Mouse (Mus musculus) lung, embryonic 15.5 days (tissue): Measurements from ENCODE around the gene Gtdc1. TPM values are rescaled to one million over a fixed set of nuclear protein-coding genes. Genes with fewer than 3 reads are reported as not detected.

Experiments used
- ATAC-seq: fragments of 200-750 bp; cut with Nextera tagmentation; 2 replicates; pipeline ENCODE4 v1.8.0; 2017; ENCODE audit warnings: moderate number of reproducible peaks, borderline replicate concordance; ENCODE audit not compliant: low FRiP score, low TSS enrichment; ENCODE audit errors: extremely low read depth
- H3K27ac ChIP-seq: fragments of 300-500 bp; sonication (generic); 2 replicates; pipeline ENCODE4 v1.5.1; 2015; ENCODE audit warnings: moderate library complexity, mild to moderate bottlenecking, inconsistent platforms
- H3K27me3 ChIP-seq: fragments of 300-500 bp; sonication (generic); 2 replicates; pipeline ENCODE4 v1.6.1; 2015; ENCODE audit warnings: inconsistent platforms
- H3K36me3 ChIP-seq: fragments of 300-500 bp; sonication (generic); 2 replicates; pipeline ENCODE4 v1.6.1; 2015; ENCODE audit warnings: inconsistent platforms
- H3K4me1 ChIP-seq: fragments of 300-500 bp; sonication (generic); 2 replicates; pipeline ENCODE4 v1.6.1; 2015; ENCODE audit warnings: inconsistent platforms
- H3K4me2 ChIP-seq: fragments of 300-500 bp; sonication (generic); 2 replicates; pipeline ENCODE4 v1.6.1; 2015; ENCODE audit warnings: inconsistent platforms, mild to moderate bottlenecking, moderate library complexity
- H3K4me3 ChIP-seq: fragments of 300-500 bp; sonication (generic); 2 replicates; pipeline ENCODE4 v1.5.1; 2015; ENCODE audit warnings: mild to moderate bottlenecking, inconsistent platforms
- H3K9ac ChIP-seq: fragments of 300-500 bp; sonication (generic); 2 replicates; pipeline ENCODE4 v1.6.1; 2015; ENCODE audit warnings: inconsistent platforms
- H3K9me3 ChIP-seq: fragments of 300-500 bp; sonication (generic); 2 replicates; pipeline ENCODE4 v1.6.1; 2016; ENCODE audit warnings: inconsistent platforms
- WGBS: fragments of 180-500 bp; shearing (Covaris S2); methylation state at CpG from one replicate; pipeline ENCODE4 v1.1.7; 2015; 5-methylcytosine and 5-hydroxymethylcytosine counted together
- polyA plus RNA-seq: library from polyadenylated mRNA; unstranded; fragments of >200 nt; fragmentation: Nextera tagmentation; extraction: Ambion mirVana; gene quantifications from 2 replicates; pipeline ENCODE4 v1.2.1, GENCODE M21; 2015

Gene Gtdc1
- polyA plus RNA-seq, 1 experiment from 2014 or later, result 13.1 TPM

- H3K4me2 ChIP-seq, result no peak overlapping the region
- no peaks in the 10 kb centered on the region for H3K9me3 ChIP-seq
- H3K27ac ChIP-seq, result no peak overlapping the region
- WGBS, result 21% methylated on average over 3 of the region's 3 CpGs
- ATAC-seq, result no peak; the same call in 1 of the 2 replicates
- H3K4me3 ChIP-seq, result no peak overlapping the region
- H3K27me3 ChIP-seq, result no peaks in the 10 kb centered on the region
- H3K9ac ChIP-seq, result no peak overlapping the region
- peaks cover 13% of the 10 kb centered on the region for H3K4me1 ChIP-seq
- H3K36me3 ChIP-seq, result no peaks in the 10 kb centered on the region
Observed at GRCm38 (mm10) chr2:44956232-44956631, 28.8 kb upstream of the Gtdc1 start.

- WGBS, result 85% methylated on average over 6 of the region's 6 CpGs
- ATAC-seq, result no peak
Observed at GRCm38 (mm10) chr2:44955506-44955905, 28.0 kb upstream of the Gtdc1 start.

GRCm38 (mm10) chr2:44954180-44954579, 26.7 kb upstream of the Gtdc1 start:
- H3K27ac ChIP-seq, result no peak overlapping the region
- ATAC-seq, result no peak
- H3K4me1 ChIP-seq, result peaks cover 13% of the 10 kb centered on the region
- no peak overlapping the region for H3K9ac ChIP-seq
- 80% methylated on average over 1 of the region's 1 CpGs for WGBS
- H3K36me3 ChIP-seq, result no peaks in the 10 kb centered on the region
- no peak overlapping the region for H3K4me3 ChIP-seq
- no peaks in the 10 kb centered on the region for H3K27me3 ChIP-seq
- H3K4me2 ChIP-seq, result no peak overlapping the region
- H3K9me3 ChIP-seq, result no peaks in the 10 kb centered on the region

More at GRCm38 (mm10) chr2:44955506-44955905, 28.0 kb upstream of the Gtdc1 start:
- H3K4me3 ChIP-seq, result no peak overlapping the region
- H3K9ac ChIP-seq, result no peak overlapping the region
- no peaks in the 10 kb centered on the region for H3K9me3 ChIP-seq
- no peak overlapping the region for H3K27ac ChIP-seq
- H3K36me3 ChIP-seq, result no peaks in the 10 kb centered on the region
- H3K4me1 ChIP-seq, result peaks cover 13% of the 10 kb centered on the region
- no peaks in the 10 kb centered on the region for H3K27me3 ChIP-seq
- H3K4me2 ChIP-seq, result no peak overlapping the region

- no peak overlapping the region for H3K4me3 ChIP-seq
- H3K9ac ChIP-seq, result no peak overlapping the region
- H3K4me2 ChIP-seq, result no peak overlapping the region
- no peaks in the 10 kb centered on the region for H3K36me3 ChIP-seq
- H3K27ac ChIP-seq, result peak overlapping the region; percentile 20; the same call in 1 of the 2 replicates
- no peak; the same call in 1 of the 2 replicates for ATAC-seq
- peaks cover 13% of the 10 kb centered on the region for H3K4me1 ChIP-seq
- WGBS, result 40% methylated on average over 6 of the region's 6 CpGs
- H3K9me3 ChIP-seq, result no peaks in the 10 kb centered on the region
- no peaks in the 10 kb centered on the region for H3K27me3 ChIP-seq
Observed at GRCm38 (mm10) chr2:44952830-44953422, 25.5 kb upstream of the Gtdc1 start.

- 73% methylated on average over 4 of the region's 4 CpGs for WGBS
- H3K27ac ChIP-seq, result no peak overlapping the region
- no peaks in the 10 kb centered on the region for H3K27me3 ChIP-seq
- H3K4me3 ChIP-seq, result no peak overlapping the region
- H3K4me1 ChIP-seq, result peaks cover 13% of the 10 kb centered on the region
- no peak overlapping the region for H3K9ac ChIP-seq
- no peak overlapping the region for H3K4me2 ChIP-seq
- ATAC-seq, result no peak
- H3K9me3 ChIP-seq, result no peaks in the 10 kb centered on the region
- H3K36me3 ChIP-seq, result no peaks in the 10 kb centered on the region
Observed at GRCm38 (mm10) chr2:44951651-44952213, 24.3 kb upstream of the Gtdc1 start.

- no peak for ATAC-seq
- Histone ChIP-seq H3K4me3 (no peak overlapping the region), H3K4me1 (no peaks in the 10 kb centered on the region), H3K9ac (no peak overlapping the region), H3K27ac (no peak overlapping the region), H3K36me3 (no peaks in the 10 kb centered on the region), H3K4me2 (no peak overlapping the region), H3K9me3 (no peaks in the 10 kb centered on the region), H3K27me3 (no peaks in the 10 kb centered on the region)
- 91% methylated on average over 2 of the region's 2 CpGs for WGBS
Observed at GRCm38 (mm10) chr2:44944689-44945088, 17.2 kb upstream of the Gtdc1 start.

DNA sequence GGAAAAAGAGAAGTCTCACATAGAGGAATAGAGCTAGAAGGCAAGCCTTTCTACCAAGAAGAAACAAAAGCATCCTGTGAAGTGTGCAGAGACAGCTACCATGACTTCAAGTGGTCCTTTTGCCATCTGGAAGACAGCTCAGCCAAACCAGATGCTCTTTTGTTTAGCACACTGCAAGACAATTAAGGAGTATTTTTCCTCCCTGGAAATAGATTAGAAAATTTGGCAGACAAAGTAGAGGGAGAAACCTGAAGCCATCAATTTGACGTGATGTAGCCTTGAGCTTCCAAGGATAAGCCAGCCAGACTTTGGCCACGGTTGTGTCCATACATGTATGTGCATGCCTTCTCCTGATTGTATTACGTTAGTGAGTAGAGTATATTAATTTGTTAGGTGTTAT, 3.5 kb upstream of the Gtdc1 start:
- Histone ChIP-seq H3K4me3 (no peak overlapping the region), H3K4me1 (no peaks in the 10 kb centered on the region; the same call in 1 of the 2 replicates), H3K36me3 (no peaks in the 10 kb centered on the region), H3K27ac (no peak overlapping the region), H3K27me3 (no peaks in the 10 kb centered on the region), H3K9me3 (no peaks in the 10 kb centered on the region), H3K4me2 (no peak overlapping the region), H3K9ac (no peak overlapping the region)
- no peak for ATAC-seq
- WGBS, result 68% methylated on average over 3 of the region's 3 CpGs

DNA sequence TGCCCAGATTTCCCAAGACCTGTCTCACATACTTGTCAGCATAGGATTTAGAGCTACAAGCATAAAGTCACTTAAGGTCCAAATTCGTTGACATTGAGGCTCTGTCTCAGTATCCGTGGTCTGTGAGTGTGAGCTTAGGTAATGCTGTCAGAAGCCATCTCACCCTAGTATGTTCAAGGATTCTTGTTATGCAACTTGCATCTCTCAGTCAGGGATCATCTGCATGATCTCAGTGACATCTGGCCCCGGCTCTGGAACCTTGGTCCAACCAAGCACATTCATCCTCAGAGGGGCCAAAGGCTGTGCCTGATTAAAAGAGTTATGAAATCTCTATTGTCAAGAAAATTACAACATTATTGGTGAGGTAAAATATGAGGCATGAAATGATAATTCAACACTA, 1.2 kb upstream of the Gtdc1 start:
- H3K4me2 ChIP-seq, result no peak overlapping the region; the same call in 1 of the 2 replicates
- WGBS, result 85% methylated on average over 3 of the region's 3 CpGs

GRCm38 (mm10) chr2:44926683-44927481, 575 bp downstream of the Gtdc1 start:
- peak overlapping the region; percentile 98 for H3K27ac ChIP-seq
- under 1% methylated on average over 48 of the region's 95 CpGs for WGBS
- H3K36me3 ChIP-seq, result no peaks in the 10 kb centered on the region
- peak overlapping the region; percentile 71 for H3K4me2 ChIP-seq
- peak overlapping the region; percentile 58 for H3K4me3 ChIP-seq
- peaks cover 4% of the 10 kb centered on the region for H3K4me1 ChIP-seq
- ATAC-seq, result peak; percentile 98
- H3K9me3 ChIP-seq, result no peaks in the 10 kb centered on the region
- peak overlapping the region; percentile 90 for H3K9ac ChIP-seq
- no peaks in the 10 kb centered on the region for H3K27me3 ChIP-seq

More for the DNA sequence above, 1.2 kb upstream of the Gtdc1 start:
- ATAC-seq, result no peak
- Histone ChIP-seq H3K9me3 (no peaks in the 10 kb centered on the region), H3K27ac (no peak overlapping the region), H3K4me3 (no peak overlapping the region), H3K4me1 (peaks cover 4% of the 10 kb centered on the region), H3K9ac (no peak overlapping the region), H3K27me3 (no peaks in the 10 kb centered on the region), H3K36me3 (no peaks in the 10 kb centered on the region)

- peak overlapping the region; percentile 90 for H3K9ac ChIP-seq
- 2% methylated on average over 17 of the region's 17 CpGs for WGBS
- ATAC-seq, result no peak
- peaks cover 4% of the 10 kb centered on the region for H3K4me1 ChIP-seq
- peak overlapping the region; percentile 71 for H3K4me2 ChIP-seq
- H3K27ac ChIP-seq, result peak overlapping the region; percentile 98
- H3K9me3 ChIP-seq, result no peaks in the 10 kb centered on the region
- no peaks in the 10 kb centered on the region for H3K27me3 ChIP-seq
- no peaks in the 10 kb centered on the region for H3K36me3 ChIP-seq
- peak overlapping the region; percentile 58 for H3K4me3 ChIP-seq
Observed at GRCm38 (mm10) chr2:44926167-44926682, 1.2 kb downstream of the Gtdc1 start.

DNA sequence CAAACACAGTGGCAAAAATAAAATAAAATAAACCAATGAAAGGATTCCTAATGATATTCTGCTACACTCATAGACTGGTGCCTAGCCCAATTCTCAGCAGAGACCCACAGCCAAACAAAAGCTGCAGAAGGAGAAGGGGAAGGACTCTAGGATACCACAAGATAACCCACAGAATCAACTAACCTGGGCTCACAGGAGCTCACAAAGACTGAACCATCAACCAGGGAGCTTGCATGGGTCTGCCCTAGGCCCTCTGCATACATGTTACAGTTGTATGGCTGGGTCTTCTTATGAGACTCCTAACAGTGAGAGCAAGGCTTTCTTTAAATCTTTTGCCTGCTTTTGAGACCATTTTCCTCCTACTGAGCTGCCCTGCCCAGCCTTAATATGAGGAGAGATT, 2.8 kb downstream of the Gtdc1 start:
- Histone ChIP-seq H3K4me3 (no peak overlapping the region), H3K9ac (no peak overlapping the region), H3K9me3 (no peaks in the 10 kb centered on the region), H3K4me2 (no peak overlapping the region), H3K27me3 (no peaks in the 10 kb centered on the region), H3K27ac (no peak overlapping the region), H3K36me3 (no peaks in the 10 kb centered on the region), H3K4me1 (peaks cover 4% of the 10 kb centered on the region)
- ATAC-seq, result no peak
